Mouse (Mus musculus) embryonic facial prominence, embryonic 14.5 days (tissue): ENCODE measurements around the gene Btbd8. TPM values are rescaled to one million over a fixed set of nuclear protein-coding genes. Genes with fewer than 3 reads are reported as not detected.
A peak's percentile ranks its signal among the peaks of the same experiment; 100 is the strongest.

Experiments
- ATAC-seq: fragments of 200-750 bp; cut with Nextera tagmentation; 2 replicates; pipeline ENCODE4 v1.8.0; 2017; ENCODE audit warnings: low read depth, moderate number of reproducible peaks, moderate TSS enrichment
- DNase-seq: peaks from one replicate; pipeline ENCODE4 v3.0.0-alpha.2; 2015; ENCODE audit warnings: low spot score
- H3K27ac ChIP-seq: fragments of 300-500 bp; sonication (generic); replicated peaks from 2 replicates; pipeline ENCODE4 v1.5.1; 2014; ENCODE audit warnings: low read depth, mild to moderate bottlenecking, low read length, moderate library complexity
- H3K27me3 ChIP-seq: fragments of 300-500 bp; sonication (generic); replicated peaks from 2 replicates; pipeline ENCODE4 v1.6.1; 2014; ENCODE audit warnings: low read length; ENCODE audit not compliant: control insufficient read depth, insufficient read depth
- H3K36me3 ChIP-seq: fragments of 300-500 bp; sonication (generic); 2 replicates; pipeline ENCODE4 v1.6.1; 2014; ENCODE audit warnings: low read length, mixed read lengths; ENCODE audit not compliant: control insufficient read depth, insufficient read depth
- H3K4me1 ChIP-seq: fragments of 300-500 bp; sonication (generic); 2 replicates; pipeline ENCODE4 v1.6.1; 2014; ENCODE audit warnings: antibody characterized with exemption, low read length; ENCODE audit not compliant: control insufficient read depth, insufficient read depth
- H3K4me2 ChIP-seq: fragments of 300-500 bp; sonication (generic); 2 replicates; pipeline ENCODE4 v1.6.1; 2014; ENCODE audit warnings: low read depth, mild to moderate bottlenecking, low read length, moderate library complexity, mixed read lengths
- H3K4me3 ChIP-seq: fragments of 300-500 bp; sonication (generic); 2 replicates; pipeline ENCODE4 v1.5.1; 2014; ENCODE audit warnings: low read depth, mild to moderate bottlenecking, low read length
- H3K9ac ChIP-seq: fragments of 300-500 bp; sonication (generic); 2 replicates; pipeline ENCODE4 v1.6.1; 2014; ENCODE audit warnings: low read depth, mild to moderate bottlenecking, low read length, moderate library complexity, mixed read lengths
- H3K9me3 ChIP-seq: fragments of 300-500 bp; sonication (generic); 2 replicates; pipeline ENCODE4 v1.6.1; 2016; ENCODE audit warnings: low read length; ENCODE audit not compliant: control insufficient read depth
- WGBS: fragments of 180-500 bp; shearing (Covaris S2); extraction: QIAGEN DNeasy Blood & Tissue Kit; methylation state at CpG from one replicate; pipeline ENCODE4 v1.1.7; 2014; 5-methylcytosine and 5-hydroxymethylcytosine counted together
- polyA plus RNA-seq: library from polyadenylated mRNA; unstranded; fragments of >200 nt; fragmentation: Nextera tagmentation; extraction: Ambion mirVana; gene quantifications from 2 replicates; pipeline ENCODE4 v1.2.1, GENCODE M21; 2014

The Btbd8 gene
- polyA plus RNA-seq, 1 experiment from 2014 or later = 4.8 TPM

GRCm38 (mm10) chr5:107441881-107442280 is 4.1 kb downstream of the Btbd8 start:
- WGBS = 79% methylated on average over 5 of the region's 5 CpGs
- Histone ChIP-seq H3K4me1 (peaks cover 8% of the 10 kb centered on the region; the same call in 1 of the 2 replicates), H3K27ac (no peak overlapping the region), H3K4me2 (no peak overlapping the region), H3K9ac (no peak overlapping the region), H3K36me3 (no peaks in the 10 kb centered on the region), H3K4me3 (no peak overlapping the region), H3K27me3 (no peaks in the 10 kb centered on the region), H3K9me3 (no peaks in the 10 kb centered on the region)
- ATAC-seq (no peak), DNase-seq (no peak)

GRCm38 (mm10) chr5:107444251-107444650 is 6.5 kb downstream of the Btbd8 start:
- peak; percentile 67; the same call in 1 of the 2 replicates for ATAC-seq
- no peak overlapping the region for H3K27ac ChIP-seq
- 89% methylated on average over 4 of the region's 4 CpGs for WGBS

GRCm38 (mm10) chr5:107447977-107448376 is 10.2 kb downstream of the Btbd8 start:
- Histone ChIP-seq H3K4me1 (no peaks in the 10 kb centered on the region), H3K9ac (no peak overlapping the region), H3K36me3 (0 out of 2 replicates have a peak, but pooled peaks cover 6% of the 10 kb centered on the region), H3K27me3 (no peaks in the 10 kb centered on the region), H3K9me3 (no peaks in the 10 kb centered on the region), H3K27ac (no peak overlapping the region), H3K4me3 (no peak overlapping the region), H3K4me2 (no peak overlapping the region)
- ATAC-seq (no peak), DNase-seq (no peak)
- 81% methylated on average over 4 of the region's 4 CpGs for WGBS

More at GRCm38 (mm10) chr5:107444251-107444650, 6.5 kb downstream of the Btbd8 start:
- Histone ChIP-seq H3K9me3 (no peaks in the 10 kb centered on the region), H3K36me3 (no peaks in the 10 kb centered on the region), H3K4me1 (no peaks in the 10 kb centered on the region), H3K9ac (no peak overlapping the region), H3K4me2 (no peak overlapping the region), H3K4me3 (no peak overlapping the region), H3K27me3 (no peaks in the 10 kb centered on the region)
- DNase-seq = no peak

- Histone ChIP-seq H3K27ac (no peak overlapping the region), H3K36me3 (0 out of 2 replicates have a peak, but pooled peaks cover 6% of the 10 kb centered on the region), H3K9ac (no peak overlapping the region), H3K4me3 (no peak overlapping the region), H3K27me3 (no peaks in the 10 kb centered on the region), H3K9me3 (no peaks in the 10 kb centered on the region), H3K4me2 (no peak overlapping the region), H3K4me1 (no peaks in the 10 kb centered on the region)
- ATAC-seq (no peak), DNase-seq (no peak)
- 84% methylated on average over 4 of the region's 4 CpGs for WGBS
Measured at GRCm38 (mm10) chr5:107448784-107449183, 11.0 kb downstream of the Btbd8 start.

- Histone ChIP-seq H3K4me3 (no peak overlapping the region), H3K27ac (no peak overlapping the region), H3K4me1 (no peaks in the 10 kb centered on the region), H3K9ac (no peak overlapping the region), H3K4me2 (no peak overlapping the region), H3K36me3 (0 out of 2 replicates have a peak, but pooled peaks cover 6% of the 10 kb centered on the region), H3K9me3 (no peaks in the 10 kb centered on the region), H3K27me3 (no peaks in the 10 kb centered on the region)
- ATAC-seq (no peak), DNase-seq (no peak)
- WGBS = 91% methylated on average over 5 of the region's 5 CpGs
Measured at GRCm38 (mm10) chr5:107449620-107450019, 11.8 kb downstream of the Btbd8 start.

- Histone ChIP-seq H3K27me3 (no peaks in the 10 kb centered on the region), H3K4me3 (no peak overlapping the region), H3K4me2 (no peak overlapping the region), H3K36me3 (0 out of 2 replicates have a peak, but pooled peaks cover 6% of the 10 kb centered on the region), H3K9me3 (no peaks in the 10 kb centered on the region), H3K27ac (no peak overlapping the region), H3K4me1 (no peaks in the 10 kb centered on the region), H3K9ac (no peak overlapping the region)
- WGBS = 91% methylated on average over 5 of the region's 5 CpGs
- peak; percentile 33 for DNase-seq
- peak; percentile 67; the same call in 1 of the 2 replicates for ATAC-seq
Measured at GRCm38 (mm10) chr5:107450299-107450698, 12.5 kb downstream of the Btbd8 start.

- H3K36me3 ChIP-seq = no peaks in the 10 kb centered on the region
- no peak overlapping the region for H3K4me2 ChIP-seq
- H3K9ac ChIP-seq = no peak overlapping the region
- no peak overlapping the region for H3K27ac ChIP-seq
- no peak for ATAC-seq
- no peak overlapping the region for H3K4me3 ChIP-seq
- WGBS = 91% methylated on average over 4 of the region's 4 CpGs
- no peak for DNase-seq
- H3K4me1 ChIP-seq = no peaks in the 10 kb centered on the region
- H3K9me3 ChIP-seq = no peaks in the 10 kb centered on the region
- no peaks in the 10 kb centered on the region for H3K27me3 ChIP-seq
Measured at GRCm38 (mm10) chr5:107462147-107463076, 24.6 kb downstream of the Btbd8 start.

GRCm38 (mm10) chr5:107466501-107466900 is 28.7 kb downstream of the Btbd8 start:
- DNase-seq = peak; percentile 51
- WGBS = 33% methylated on average over 5 of the region's 5 CpGs
- no peaks in the 10 kb centered on the region for H3K4me1 ChIP-seq
- ATAC-seq = peak; percentile 77; the same call in 1 of the 2 replicates
- no peak overlapping the region for H3K4me2 ChIP-seq
- H3K4me3 ChIP-seq = no peak overlapping the region
- H3K9ac ChIP-seq = no peak overlapping the region; the same call in 1 of the 2 replicates
- no peak overlapping the region for H3K27ac ChIP-seq
- H3K36me3 ChIP-seq = peaks cover 10% of the 10 kb centered on the region; the same call in 1 of the 2 replicates
- H3K9me3 ChIP-seq = no peaks in the 10 kb centered on the region
- no peaks in the 10 kb centered on the region for H3K27me3 ChIP-seq
